Mouse (Mus musculus) kidney, adult 2 months (tissue): ENCODE data around the gene Wdfy3. TPM values are rescaled to one million over a fixed set of nuclear protein-coding genes. Genes with fewer than 3 reads are reported as not detected.

Source experiments
- DNase-seq: peaks from one replicate; pipeline ENCODE4 v3.0.0; 2021
- H3K27ac ChIP-seq: fragments of 200-500 bp; 2 replicates; pipeline ENCODE4 v1.5.1; 2012; ENCODE audit warnings: low read depth, low read length, control low read depth, inconsistent platforms; ENCODE audit not compliant: insufficient read depth
- H3K27me3 ChIP-seq: fragments of 200-500 bp; replicated peaks from 2 replicates; pipeline ENCODE4 v1.6.1; 2012; ENCODE audit warnings: mild to moderate bottlenecking, moderate library complexity, low read length, inconsistent platforms; ENCODE audit not compliant: control insufficient read depth, insufficient read depth
- H3K36me3 ChIP-seq: fragments of 200-500 bp; 2 replicates; pipeline ENCODE4 v1.6.1; 2012; ENCODE audit warnings: mild to moderate bottlenecking, moderate library complexity, low read length, inconsistent platforms; ENCODE audit not compliant: control insufficient read depth, insufficient read depth
- H3K4me1 ChIP-seq: fragments of 200-500 bp; 2 replicates; pipeline ENCODE4 v1.6.1; 2011; ENCODE audit warnings: low read length; ENCODE audit not compliant: control insufficient read depth, insufficient read depth
- H3K4me3 ChIP-seq: fragments of 200-500 bp; 2 replicates; pipeline ENCODE4 v1.5.1; 2011; ENCODE audit warnings: mild to moderate bottlenecking, low read depth, low read length, control low read depth; ENCODE audit not compliant: insufficient read depth
- CTCF ChIP-seq: fragments of 200-500 bp; conservative IDR thresholded peaks from 2 replicates; pipeline ENCODE4 v1.5.1; 2011; ENCODE audit warnings: low read depth, mild to moderate bottlenecking, control low read depth, low read length, moderate library complexity, mixed read lengths; ENCODE audit not compliant: insufficient read depth, insufficient read length
- POLR2A ChIP-seq: fragments of 200-500 bp; IDR thresholded peaks from one replicate; pipeline ENCODE4 v1.6.1; 2011; ENCODE audit warnings: low read depth, low read length, control low read depth
- WGBS: fragments of 180-500 bp; shearing (Covaris S2); methylation state at CpG from one replicate; pipeline ENCODE4 v1.1.7; 2018; 5-methylcytosine and 5-hydroxymethylcytosine counted together
- polyA plus RNA-seq: library from polyadenylated mRNA; depleted of rRNA; stranded (reverse); fragments of >200 nt; gene quantifications from 2 replicates; pipeline ENCODE4 v1.2.3, GENCODE M21; 2012

Gene Wdfy3
- polyA plus RNA-seq, 1 experiment = 39.7 TPM

GRCm38 (mm10) chr5:102054511-102055093 is 15.1 kb downstream of the Wdfy3 start:
- no peaks in the 10 kb centered on the region for H3K27me3 ChIP-seq
- peaks cover 35% of the 10 kb centered on the region for H3K4me1 ChIP-seq
- no peaks in the 10 kb centered on the region for H3K36me3 ChIP-seq
- H3K27ac ChIP-seq = peak overlapping the region; percentile 83
- no peak for TF ChIP-seq POLR2A
- TF ChIP-seq CTCF = no peak
- H3K4me3 ChIP-seq = no peak overlapping the region
- peak; percentile 87 for DNase-seq
- 21% methylated on average over 11 of the region's 11 CpGs for WGBS

GRCm38 (mm10) chr5:102052906-102053305 is 16.8 kb downstream of the Wdfy3 start:
- peak; percentile 94 for DNase-seq
- TF ChIP-seq POLR2A (no peak), CTCF (no peak)
- 39% methylated on average over 6 of the region's 6 CpGs for WGBS
- H3K4me1 ChIP-seq = peaks cover 35% of the 10 kb centered on the region
- peak overlapping the region; percentile 62 for H3K27ac ChIP-seq
- no peaks in the 10 kb centered on the region for H3K27me3 ChIP-seq
- peak overlapping the region; percentile 46 for H3K4me3 ChIP-seq
- no peaks in the 10 kb centered on the region for H3K36me3 ChIP-seq

GRCm38 (mm10) chr5:102052465-102052864 is 17.3 kb downstream of the Wdfy3 start:
- Histone ChIP-seq H3K27me3 (no peaks in the 10 kb centered on the region), H3K36me3 (no peaks in the 10 kb centered on the region), H3K4me1 (peaks cover 36% of the 10 kb centered on the region), H3K27ac (peak overlapping the region; percentile 62), H3K4me3 (peak overlapping the region; percentile 46)
- no peak for DNase-seq
- WGBS = 31% methylated on average over 4 of the region's 4 CpGs
- TF ChIP-seq CTCF (no peak), POLR2A (no peak)

DNA sequence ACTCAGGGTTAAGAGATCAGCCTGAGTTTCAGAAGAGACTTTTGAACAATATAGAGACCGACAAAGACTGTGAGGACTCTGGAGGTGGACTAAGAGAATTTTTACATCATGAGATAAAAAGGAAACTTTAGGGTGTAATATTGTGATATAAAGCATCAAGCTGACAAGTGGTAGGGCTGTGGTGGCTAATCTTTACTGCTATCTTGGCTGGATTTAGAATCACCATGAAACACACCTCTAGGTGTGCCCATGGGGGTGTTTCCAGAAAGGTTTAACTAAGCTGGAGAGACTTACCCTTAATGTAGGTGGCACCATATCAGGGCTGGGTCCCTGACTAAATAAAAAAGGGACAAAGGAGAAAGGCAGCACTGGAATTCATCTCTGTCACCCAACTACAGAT is 19.0 kb downstream of the Wdfy3 start:
- TF ChIP-seq CTCF = no peak
- no peak for DNase-seq
- WGBS = 80% methylated on average over 1 of the region's 1 CpGs

DNA sequence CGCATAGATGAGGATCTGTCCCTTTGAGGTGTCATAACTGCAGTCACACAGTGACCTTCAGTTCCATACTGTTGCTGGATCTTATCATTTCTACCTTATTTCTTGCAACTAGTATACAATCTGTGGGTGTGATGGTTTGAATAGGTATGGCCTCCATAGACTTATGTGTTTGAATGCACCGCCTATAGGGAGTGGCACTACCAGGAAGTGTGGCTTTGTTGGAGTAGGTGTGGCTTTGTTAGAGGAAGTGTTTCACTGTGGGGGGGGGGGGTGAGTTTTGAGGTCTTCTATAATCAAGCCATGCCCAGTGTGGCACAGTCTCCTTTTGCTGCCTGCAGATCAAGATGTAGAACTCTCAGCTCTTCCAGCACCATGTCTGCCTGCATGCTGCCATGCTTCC is 21.3 kb downstream of the Wdfy3 start:
- H3K27me3 ChIP-seq = no peaks in the 10 kb centered on the region
- no peak for DNase-seq
- H3K4me1 ChIP-seq = peaks cover 34% of the 10 kb centered on the region
- no peak overlapping the region for H3K27ac ChIP-seq
- TF ChIP-seq CTCF (no peak), POLR2A (no peak)
- 98% methylated on average over 2 of the region's 2 CpGs for WGBS
- H3K36me3 ChIP-seq = no peaks in the 10 kb centered on the region
- H3K4me3 ChIP-seq = no peak overlapping the region

More for the DNA sequence above, 19.0 kb downstream of the Wdfy3 start:
- Histone ChIP-seq H3K4me1 (peaks cover 42% of the 10 kb centered on the region), H3K27me3 (no peaks in the 10 kb centered on the region), H3K4me3 (peak overlapping the region; percentile 11; the same call in 1 of the 2 replicates), H3K27ac (no peak overlapping the region), H3K36me3 (no peaks in the 10 kb centered on the region)

DNA sequence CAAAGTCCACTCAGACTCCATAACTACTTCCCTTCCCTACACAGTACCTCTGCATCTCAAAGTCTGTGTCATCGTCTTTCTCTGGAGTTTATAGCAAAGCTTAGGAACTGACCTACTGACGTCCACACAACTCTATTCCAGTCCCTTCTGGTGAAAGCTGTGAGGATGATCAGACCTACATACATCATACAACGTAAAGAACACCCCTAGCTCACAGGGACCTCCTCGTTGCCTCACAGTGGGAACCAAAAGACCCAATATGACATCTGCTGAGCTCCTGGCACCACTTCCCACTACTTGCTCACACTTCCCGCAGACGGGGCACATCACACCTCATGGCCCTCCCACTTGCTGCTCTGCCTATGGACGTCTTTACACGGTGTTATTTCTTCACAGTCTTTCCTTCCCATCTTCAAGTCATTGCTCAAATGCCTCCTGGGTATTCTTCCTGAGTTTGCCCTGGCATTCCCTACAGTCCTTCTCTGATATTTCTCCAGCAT is 23.1 kb downstream of the Wdfy3 start:
- no peak for DNase-seq
- TF ChIP-seq CTCF (no peak), POLR2A (no peak)
- Histone ChIP-seq H3K27ac (no peak overlapping the region), H3K4me3 (no peak overlapping the region), H3K36me3 (no peaks in the 10 kb centered on the region), H3K4me1 (peaks cover 26% of the 10 kb centered on the region), H3K27me3 (no peaks in the 10 kb centered on the region)
- WGBS = 66% methylated on average over 8 of the region's 8 CpGs

GRCm38 (mm10) chr5:102045636-102046616 is 23.8 kb downstream of the Wdfy3 start:
- no peak for TF ChIP-seq POLR2A
- no peak for TF ChIP-seq CTCF
- Histone ChIP-seq H3K4me3 (no peak overlapping the region), H3K4me1 (peaks cover 23% of the 10 kb centered on the region), H3K36me3 (no peaks in the 10 kb centered on the region), H3K27me3 (no peaks in the 10 kb centered on the region), H3K27ac (no peak overlapping the region)
- WGBS = 53% methylated on average over 13 of the region's 13 CpGs
- DNase-seq = peak; percentile 72
